Mouse (Mus musculus) midbrain, embryonic 10.5 days (tissue): ENCODE results near the gene Clec12b. TPM values are rescaled to one million over a fixed set of nuclear protein-coding genes. Genes with fewer than 3 reads are reported as not detected.
"Not testable (repeated sequence)": the region's sequence is repeated elsewhere in the genome, so short reads cannot be mapped to it uniquely, and the experiment has no call there.

Experiments used
- DNase-seq: peaks from one replicate; pipeline ENCODE4 v3.0.0-alpha.2; 2017; ENCODE audit warnings: low spot score
- H3K27ac ChIP-seq: fragments of 300-500 bp; sonication (generic); replicated peaks from 2 replicates; pipeline ENCODE4 v1.5.1; 2016; ENCODE audit warnings: mild to moderate bottlenecking
- H3K27me3 ChIP-seq: fragments of 300-500 bp; sonication (generic); 2 replicates; pipeline ENCODE4 v1.6.1; 2016; ENCODE audit warnings: low read depth, mild to moderate bottlenecking; ENCODE audit not compliant: poor library complexity, severe bottlenecking
- H3K36me3 ChIP-seq: fragments of 300-500 bp; sonication (generic); 2 replicates; pipeline ENCODE4 v1.6.1; 2016; ENCODE audit warnings: mild to moderate bottlenecking, moderate library complexity
- H3K4me1 ChIP-seq: fragments of 300-500 bp; sonication (generic); 2 replicates; pipeline ENCODE4 v1.6.1; 2016
- H3K4me3 ChIP-seq: fragments of 300-500 bp; sonication (generic); 2 replicates; pipeline ENCODE4 v1.5.1; 2016; ENCODE audit warnings: mild to moderate bottlenecking, moderate library complexity
- H3K9me3 ChIP-seq: fragments of 300-500 bp; sonication (generic); replicated peaks from 2 replicates; pipeline ENCODE4 v1.6.1; 2016; ENCODE audit warnings: mild to moderate bottlenecking
- WGBS: fragments of 180-500 bp; shearing (Covaris S2); methylation state at CpG from one replicate; pipeline ENCODE4 v1.1.7; 2016; 5-methylcytosine and 5-hydroxymethylcytosine counted together
- polyA plus RNA-seq: library from polyadenylated mRNA; unstranded; fragments of >200 nt; fragmentation: Nextera tagmentation; extraction: Ambion mirVana; gene quantifications from 2 replicates; pipeline ENCODE4 v1.2.1, GENCODE M21; 2016

The Clec12b gene
- polyA plus RNA-seq, 1 experiment from 2014 or later, result not detected

DNA sequence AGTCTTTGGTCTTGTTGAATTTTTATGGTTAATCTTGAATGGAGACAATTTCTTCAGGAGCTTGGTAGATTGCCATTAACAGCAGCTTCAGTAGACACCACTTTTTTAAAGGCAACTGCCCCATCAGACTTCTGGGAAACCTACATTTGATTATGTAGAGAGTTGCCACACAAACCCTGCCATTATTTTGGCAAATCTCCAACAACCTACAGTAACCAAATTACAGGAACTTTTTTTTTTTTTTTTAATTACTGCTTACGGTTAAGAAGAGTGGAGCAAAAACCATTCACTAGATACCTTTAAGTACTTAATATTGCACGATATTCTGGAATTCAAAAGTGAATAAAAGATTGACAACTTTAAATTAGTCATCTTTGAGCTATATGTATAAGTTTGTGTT lies 26.2 kb downstream of the Clec12b start:
- WGBS, result 93% methylated on average over 2 of the region's 2 CpGs
- no peaks in the 10 kb centered on the region for H3K36me3 ChIP-seq
- no peaks in the 10 kb centered on the region for H3K4me1 ChIP-seq
- DNase-seq, result no peak
- no peak overlapping the region for H3K27ac ChIP-seq
- H3K9me3 ChIP-seq, result no peaks in the 10 kb centered on the region
- H3K4me3 ChIP-seq, result no peak overlapping the region
- H3K27me3 ChIP-seq, result no peaks in the 10 kb centered on the region

DNA sequence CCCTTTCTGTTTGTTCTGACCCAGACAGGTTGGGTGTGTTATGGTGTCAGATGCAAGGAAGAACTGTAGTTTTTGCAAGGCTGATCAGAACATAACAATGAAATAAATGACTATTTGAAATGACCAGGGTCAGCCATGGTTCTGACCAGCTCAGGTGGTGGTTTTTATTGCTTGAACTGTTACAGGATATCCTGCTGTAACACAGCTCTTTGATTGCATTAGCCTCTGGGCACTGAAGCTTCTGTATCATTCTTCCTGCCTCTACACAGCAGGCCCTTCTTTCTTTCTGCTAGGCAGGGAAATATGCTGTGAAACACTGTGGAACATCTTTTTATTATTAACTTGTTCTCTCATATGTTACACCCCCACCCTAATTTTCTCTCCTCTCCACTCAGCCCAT lies 29.2 kb downstream of the Clec12b start:
- H3K27ac ChIP-seq, result no peak overlapping the region
- H3K4me1 ChIP-seq, result no peaks in the 10 kb centered on the region
- H3K27me3 ChIP-seq, result no peaks in the 10 kb centered on the region
- no peak for DNase-seq
- H3K36me3 ChIP-seq, result no peaks in the 10 kb centered on the region
- no peak overlapping the region for H3K4me3 ChIP-seq
- H3K9me3 ChIP-seq, result no peaks in the 10 kb centered on the region

DNA sequence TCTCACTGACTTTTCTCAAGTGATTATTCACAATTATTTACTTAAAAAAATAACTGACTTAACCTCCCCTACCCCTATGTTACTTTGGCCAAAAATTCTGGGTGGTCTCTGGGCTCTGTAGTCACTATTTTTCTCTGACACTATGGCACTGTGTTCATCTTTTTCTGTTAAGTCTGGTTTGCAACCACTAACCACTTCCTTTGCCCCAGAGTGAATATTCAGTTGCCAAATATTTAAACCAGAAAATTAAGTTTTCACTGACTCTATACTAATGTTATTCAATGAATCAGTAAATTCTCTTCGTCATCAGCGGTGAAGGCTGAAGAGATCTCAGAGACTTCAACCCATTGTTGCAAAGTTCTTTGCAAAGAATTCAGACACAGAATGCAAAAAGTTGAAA lies 29.9 kb downstream of the Clec12b start:
- Histone ChIP-seq H3K27ac (no peak overlapping the region), H3K27me3 (no peaks in the 10 kb centered on the region), H3K4me3 (no peak overlapping the region), H3K4me1 (no peaks in the 10 kb centered on the region), H3K36me3 (no peaks in the 10 kb centered on the region), H3K9me3 (no peaks in the 10 kb centered on the region)
- WGBS, result 96% methylated on average over 2 of the region's 2 CpGs
- DNase-seq, result no peak

DNA sequence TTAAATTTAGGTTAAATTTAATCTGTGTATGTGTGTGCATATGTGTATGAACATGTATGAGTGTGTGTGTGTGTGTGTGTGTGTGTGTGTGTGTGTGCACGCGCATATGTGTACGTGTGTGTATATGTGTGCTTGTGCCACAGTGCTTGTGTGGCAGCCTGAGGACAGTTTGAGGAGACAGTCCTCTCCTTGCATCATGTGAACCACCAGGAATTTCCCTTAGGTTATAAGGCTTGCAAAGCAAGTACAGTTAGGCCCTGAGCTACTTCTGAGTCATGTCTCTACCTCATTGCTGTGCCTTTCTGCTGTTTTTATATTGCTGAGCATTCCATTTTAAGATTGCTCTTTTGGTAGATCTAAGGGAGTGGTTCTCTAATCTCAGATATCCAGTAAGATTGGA lies 34.6 kb downstream of the Clec12b start:
- 95% methylated on average over 3 of the region's 3 CpGs for WGBS
- no peaks in the 10 kb centered on the region for H3K4me1 ChIP-seq
- peaks cover 12% of the 10 kb centered on the region; the same call in 1 of the 2 replicates for H3K9me3 ChIP-seq
- no peaks in the 10 kb centered on the region for H3K36me3 ChIP-seq
- no peak overlapping the region for H3K27ac ChIP-seq
- no peak overlapping the region for H3K4me3 ChIP-seq
- no peaks in the 10 kb centered on the region for H3K27me3 ChIP-seq
- no peak for DNase-seq

DNA sequence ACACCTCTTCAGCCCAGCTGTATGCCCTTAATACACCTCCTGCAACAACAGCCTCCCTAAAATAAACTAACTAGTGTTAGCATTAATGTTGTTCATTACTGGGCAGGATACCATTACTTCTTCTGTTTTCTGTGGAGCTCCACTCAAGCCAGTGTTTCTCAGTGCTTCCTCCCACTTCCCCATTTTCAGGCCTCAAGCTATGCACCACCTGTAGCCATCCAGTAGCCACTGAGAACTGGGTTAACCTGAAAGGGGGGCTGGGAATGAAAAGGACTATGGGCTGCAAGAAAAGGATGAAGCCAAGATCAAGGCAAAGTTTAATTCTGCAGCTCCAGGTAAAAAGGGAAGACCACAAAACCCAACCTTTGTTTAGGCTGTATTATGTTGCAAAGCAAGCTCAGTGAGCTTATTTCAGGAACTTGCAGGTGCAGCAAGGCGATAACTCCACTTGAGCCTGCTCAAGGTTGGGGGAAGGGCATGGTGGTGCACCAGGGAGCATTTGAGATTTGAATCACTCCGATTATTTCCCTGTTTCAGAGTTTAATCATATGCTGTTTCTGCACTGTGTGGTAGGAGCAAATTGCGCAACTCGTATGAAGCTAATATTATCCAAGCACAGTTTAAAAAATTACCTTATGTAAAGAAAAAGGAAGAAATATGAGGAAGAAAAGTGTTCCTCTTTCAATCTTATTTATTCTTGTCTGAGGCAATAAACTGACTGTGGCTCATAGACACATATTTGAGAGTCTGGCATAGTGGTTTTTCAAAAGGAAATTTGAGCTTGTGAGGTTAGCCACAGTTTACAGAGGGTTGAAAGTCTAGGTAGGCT lies 35.9 kb downstream of the Clec12b start:
- WGBS, result 68% methylated on average over 4 of the region's 4 CpGs
- Histone ChIP-seq H3K9me3 (peaks cover 12% of the 10 kb centered on the region; the same call in 1 of the 2 replicates), H3K27me3 (no peaks in the 10 kb centered on the region), H3K4me1 (no peaks in the 10 kb centered on the region), H3K4me3 (no peak overlapping the region), H3K36me3 (no peaks in the 10 kb centered on the region), H3K27ac (no peak overlapping the region)
- DNase-seq, result no peak

DNA sequence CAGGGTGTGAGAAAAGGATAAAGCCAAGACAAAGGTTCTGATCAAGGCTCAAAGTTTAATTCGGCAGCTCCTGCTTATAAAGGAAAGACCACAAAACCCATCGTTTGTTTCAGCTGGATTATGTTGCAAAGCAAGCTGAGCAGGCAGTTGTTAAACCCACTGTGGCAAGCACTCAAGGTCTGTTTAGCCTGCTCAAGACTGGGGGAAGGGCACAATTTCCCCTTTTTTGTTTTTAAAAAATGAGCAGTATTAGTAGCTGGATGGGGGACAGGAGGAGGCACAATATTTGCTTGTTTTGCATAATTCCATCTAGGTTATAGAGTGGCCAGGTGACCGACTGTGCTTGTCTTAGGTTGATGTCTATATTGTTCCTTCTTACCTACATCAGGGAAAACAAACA lies 41.3 kb downstream of the Clec12b start:
- 77% methylated on average over 3 of the region's 3 CpGs for WGBS
- H3K4me3 ChIP-seq, result no peak overlapping the region
- H3K27ac ChIP-seq, result no peak overlapping the region
- no peaks in the 10 kb centered on the region for H3K4me1 ChIP-seq
- H3K9me3 ChIP-seq, result peaks cover 12% of the 10 kb centered on the region; the same call in 1 of the 2 replicates
- H3K36me3 ChIP-seq, result no peaks in the 10 kb centered on the region
- H3K27me3 ChIP-seq, result no peaks in the 10 kb centered on the region
- DNase-seq, result no peak

DNA sequence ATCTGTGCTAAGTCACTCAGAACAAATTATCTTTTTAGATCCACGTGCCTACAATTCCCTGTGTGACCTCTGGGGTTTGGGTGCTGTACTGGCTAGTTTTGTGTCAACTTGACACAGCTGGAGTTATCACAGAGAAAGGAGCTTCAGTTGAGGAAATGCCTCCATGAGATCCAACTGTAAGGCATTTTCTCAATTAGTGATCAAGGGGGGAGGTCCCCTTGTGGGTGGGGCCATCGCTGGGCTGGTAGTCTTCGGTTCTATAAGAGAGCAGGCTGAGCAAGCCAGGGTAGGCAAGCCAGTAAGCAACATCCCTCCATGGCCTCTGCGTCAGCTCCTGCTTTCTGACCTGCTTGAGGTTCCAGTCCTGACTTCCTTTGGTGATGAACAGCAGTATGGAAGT lies 43.3 kb downstream of the Clec12b start, which contains the start of gene Clec12a:
Clec12a (plus strand) TSS at position 301 of the 400 bp plus-strand sequence.
- H3K4me3 ChIP-seq, H3K4me1 ChIP-seq, DNase-seq, H3K27me3 ChIP-seq, H3K9me3 ChIP-seq, H3K36me3 ChIP-seq, H3K27ac ChIP-seq: not testable (repeated sequence)
- WGBS, result 87% methylated on average over 4 of the region's 4 CpGs

DNA sequence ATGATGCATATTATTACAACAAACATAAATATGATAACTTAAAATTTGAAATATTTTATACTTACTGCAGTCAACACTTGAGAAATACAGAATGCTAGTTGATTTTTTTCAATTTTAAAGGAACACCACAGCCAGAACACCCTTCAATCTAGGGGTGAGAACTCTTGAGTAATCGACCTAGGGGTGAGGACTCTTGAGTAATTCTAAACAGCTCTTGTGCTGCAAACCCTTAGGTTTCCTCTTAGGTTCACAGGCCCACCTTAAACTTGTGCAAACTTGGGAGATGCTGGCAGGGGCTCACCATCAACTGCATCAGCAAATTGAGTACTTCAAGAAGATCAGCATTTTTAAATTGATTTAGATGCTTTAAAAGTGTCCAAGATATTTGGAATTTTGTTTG lies 47.9 kb downstream of the Clec12b start:
- 94% methylated on average over 1 of the region's 1 CpGs for whole genome bisulfite sequencing
- H3K36me3 ChIP-seq, result no peaks in the 10 kb centered on the region

DNA sequence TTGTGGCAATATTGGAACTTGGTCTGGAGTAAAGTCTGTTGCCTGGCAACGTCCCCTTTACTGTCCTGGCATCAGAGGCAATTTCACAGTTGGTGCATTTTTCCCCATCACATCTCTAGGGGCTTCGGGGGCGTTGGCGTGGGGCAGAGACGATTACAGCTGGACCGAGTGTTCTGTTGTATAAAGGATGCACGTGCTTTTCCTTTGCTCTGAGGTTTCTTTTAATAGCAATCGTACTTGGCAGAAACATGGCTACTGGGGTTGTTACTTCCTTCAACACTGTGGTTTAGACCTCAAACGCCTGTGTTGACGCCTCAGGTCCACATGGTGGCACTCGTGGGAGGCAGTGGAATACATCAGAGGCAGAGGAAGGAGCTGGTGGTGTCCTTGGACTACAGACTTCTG lies 52.0 kb downstream of the Clec12b start:
- peak; percentile 37 for DNase-seq

More for the DNA sequence above, 47.9 kb downstream of the Clec12b start:
- H3K27ac ChIP-seq, result no peak overlapping the region
- H3K4me1 ChIP-seq, result no peaks in the 10 kb centered on the region
- H3K4me3 ChIP-seq, result no peak overlapping the region
- no peaks in the 10 kb centered on the region for H3K27me3 ChIP-seq
- DNase-seq, result no peak
- no peaks in the 10 kb centered on the region for H3K9me3 ChIP-seq

DNA sequence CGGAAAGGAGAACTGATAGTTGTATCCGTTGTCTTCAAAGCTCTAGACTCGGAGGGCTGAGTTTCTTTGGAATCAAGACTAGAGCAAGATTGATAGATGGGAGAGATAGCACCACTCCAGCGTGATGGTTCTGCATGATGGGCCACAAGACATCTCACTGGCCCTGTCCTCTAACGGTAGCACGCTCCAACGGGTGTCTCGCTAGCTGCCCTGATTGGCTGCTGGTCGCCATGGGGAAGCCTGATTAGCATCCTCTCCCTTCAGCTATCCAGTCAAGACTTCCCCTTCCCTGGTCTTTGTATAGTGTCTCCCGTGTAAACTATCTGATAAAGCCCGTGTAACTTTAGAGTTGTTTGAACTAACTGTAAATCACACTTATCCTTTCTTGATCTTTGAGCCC lies 54.1 kb downstream of the Clec12b start, which contains the start of gene 4922502D21Rik:
4922502D21Rik (minus strand) TSS at position 187 of the 400 bp plus-strand sequence.
- DNase-seq, result no peak
- no peak within 1 kb of the TSS for H3K4me3 ChIP-seq
- H3K4me1 ChIP-seq, result no peaks in the 10 kb centered on the region
- no peaks in the 10 kb centered on the region for H3K9me3 ChIP-seq
- 57% methylated on average over 11 of the region's 11 CpGs for WGBS
- no peak within 1 kb of the TSS for H3K27ac ChIP-seq
- H3K27me3 ChIP-seq, result no peaks in the 10 kb centered on the region
- no peaks in the 10 kb centered on the region for H3K36me3 ChIP-seq

More for the DNA sequence above, 52.0 kb downstream of the Clec12b start:
- Histone ChIP-seq H3K4me3 (no peak overlapping the region), H3K27ac (no peak overlapping the region), H3K27me3 (no peaks in the 10 kb centered on the region), H3K4me1 (no peaks in the 10 kb centered on the region), H3K9me3 (no peaks in the 10 kb centered on the region), H3K36me3 (no peaks in the 10 kb centered on the region)
- WGBS, result 47% methylated on average over 11 of the region's 11 CpGs

DNA sequence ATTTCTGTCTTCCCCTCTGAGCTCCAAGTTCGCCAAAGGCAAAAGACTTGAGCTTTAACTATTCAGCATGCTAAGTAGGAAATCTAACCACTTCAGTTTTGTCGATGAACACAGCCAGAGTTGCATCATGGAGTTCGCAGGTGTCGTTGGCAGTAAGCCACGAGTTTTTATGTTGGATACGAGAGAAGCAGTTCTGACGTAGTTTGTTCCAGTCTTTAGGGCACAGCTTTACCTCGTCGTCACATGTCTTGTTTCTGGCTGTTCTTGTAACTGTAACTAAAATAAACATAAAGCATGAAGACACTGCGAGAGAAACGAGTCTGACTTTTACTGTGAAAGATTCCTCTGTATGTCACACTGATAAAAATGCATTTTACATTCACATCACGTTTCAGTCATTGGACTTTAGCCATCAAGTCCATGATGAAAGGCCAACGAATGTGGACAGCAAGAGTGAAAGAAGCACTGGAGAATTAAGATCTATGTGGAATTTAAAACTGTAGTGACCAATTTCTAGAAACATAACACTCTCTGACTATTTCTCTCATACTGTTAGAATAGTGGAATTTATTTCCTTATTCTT lies 59.0 kb downstream of the Clec12b start:
- no peaks in the 10 kb centered on the region for H3K9me3 ChIP-seq
- H3K4me1 ChIP-seq, result no peaks in the 10 kb centered on the region
- 86% methylated on average over 13 of the region's 13 CpGs for WGBS
- no peak overlapping the region for H3K27ac ChIP-seq
- H3K36me3 ChIP-seq, result no peaks in the 10 kb centered on the region
- no peak overlapping the region for H3K4me3 ChIP-seq
- no peaks in the 10 kb centered on the region for H3K27me3 ChIP-seq
- DNase-seq, result no peak

DNA sequence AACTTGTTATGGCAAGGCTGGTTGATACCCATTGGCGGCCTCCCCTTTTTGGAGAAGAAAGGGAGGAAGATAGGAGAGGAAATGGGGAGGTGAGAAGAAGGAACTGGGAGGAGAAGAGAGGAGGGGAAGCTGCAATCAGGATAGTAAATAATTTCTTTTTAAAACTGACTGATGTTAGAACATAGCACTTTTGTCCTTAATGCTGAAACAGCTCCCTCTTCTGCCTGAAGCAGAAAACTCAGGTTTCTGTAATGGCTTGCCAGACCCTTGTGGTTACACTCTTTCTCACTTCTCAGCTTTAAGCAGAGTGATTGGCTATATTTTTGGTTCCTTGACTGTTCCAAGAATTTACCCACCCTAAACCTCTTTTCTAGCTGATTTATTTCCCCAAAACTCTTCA lies 59.7 kb downstream of the Clec12b start:
- WGBS, result 72% methylated on average over 1 of the region's 1 CpGs
- Histone ChIP-seq H3K4me1 (no peaks in the 10 kb centered on the region), H3K9me3 (no peaks in the 10 kb centered on the region)

More for the DNA sequence above, 59.7 kb downstream of the Clec12b start:
- DNase-seq, result no peak
- no peaks in the 10 kb centered on the region for H3K36me3 ChIP-seq
- no peak overlapping the region for H3K4me3 ChIP-seq
- no peaks in the 10 kb centered on the region for H3K27me3 ChIP-seq
- no peak overlapping the region for H3K27ac ChIP-seq
